Mouse (Mus musculus) gastrocnemius, postnatal 36 days (tissue): ENCODE data around the gene Pmepa1. TPM values are rescaled to one million over a fixed set of nuclear protein-coding genes. Genes with fewer than 3 reads are reported as not detected.

ENCODE experiments used
- DNase-seq, 2 experiments: peaks; one replicate each; pipeline ENCODE4 v3.0.0; 2022
- intact Hi-C: fragments of 180-260 bp; cut with DNase I; formaldehyde crosslinking; loops from one replicate; pipeline ENCODE4 v1.15.1; 2025
- long read RNA-seq, 2 experiments: library from polyadenylated mRNA; stranded (forward); transcript quantifications; one replicate each; pipeline ENCODE4 v2.0.0; 2021
- total RNA-seq, 2 experiments: library from RNA; stranded (reverse); gene quantifications; 2 replicates each; pipeline ENCODE4 v1.2.3; 2021

Gene Pmepa1
- 10 to 100 TPM; 14.7 to 21.8 TPM for total RNA-seq
- long read RNA-seq, experiment 1, full-length matches to known transcripts: 18 of 21 reads
- long read RNA-seq, experiment 1, partial matches to known transcripts: 0 of 21 reads
- long read RNA-seq, experiment 1, other reads (novel, unspliced or antisense): 3 of 21 reads
- long read RNA-seq, experiment 2, full-length matches to known transcripts: 23 of 31 reads
- long read RNA-seq, experiment 2, partial matches to known transcripts: 0 of 31 reads
- long read RNA-seq, experiment 2, other reads (novel, unspliced or antisense): 8 of 31 reads

- intact Hi-C loops: no loop called here
- peak; percentile 81 to 90 for DNase-seq
These were observed at the start of gene Pmepa1 for GRCm38 (mm10) chr2:173276409-173276808. Gene Pmepa1, minus strand, starts transcription at chr2:173276533.

- no peak for DNase-seq
These were observed 45.4 kb upstream of the Pmepa1 start for GRCm38 (mm10) chr2:173321754-173322153.

GRCm38 (mm10) chr2:173321194-173321593, 44.9 kb upstream of the Pmepa1 start:
- no peak for DNase-seq
- intact Hi-C loops: no loop called here

More at GRCm38 (mm10) chr2:173321754-173322153, 45.4 kb upstream of the Pmepa1 start:
- intact Hi-C loops: no loop called here

- no peak for DNase-seq
These were observed 38.0 kb upstream of the Pmepa1 start for GRCm38 (mm10) chr2:173314291-173314690.

GRCm38 (mm10) chr2:173308486-173308885, 32.2 kb upstream of the Pmepa1 start:
- intact Hi-C loops: no loop called here
- peak; percentile 47 to 58 for DNase-seq

More at GRCm38 (mm10) chr2:173314291-173314690, 38.0 kb upstream of the Pmepa1 start:
- intact Hi-C loops: loop anchor here (10.0 kb wide), 1 partner anchor 231 kb away; no protein-coding TSS in a partner anchor

GRCm38 (mm10) chr2:173307984-173308383, 31.7 kb upstream of the Pmepa1 start:
- DNase-seq: no peak
- intact Hi-C loops: no loop called here

GRCm38 (mm10) chr2:173307561-173307960, 31.2 kb upstream of the Pmepa1 start:
- DNase-seq: peak in 1 of 2 experiments; percentile 21
- intact Hi-C loops: no loop called here

GRCm38 (mm10) chr2:173306734-173307525, 30.6 kb upstream of the Pmepa1 start:
- intact Hi-C loops: no loop called here
- peak; percentile 38 to 54 for DNase-seq

- no peak for DNase-seq
- intact Hi-C loops: no loop called here
These were observed 28.7 kb upstream of the Pmepa1 start for GRCm38 (mm10) chr2:173305011-173305410.

GRCm38 (mm10) chr2:173300663-173301630, 24.6 kb upstream of the Pmepa1 start:
- intact Hi-C loops: no loop called here
- DNase-seq: no peak

- intact Hi-C loops: no loop called here
- no peak for DNase-seq
These were observed 20.1 kb upstream of the Pmepa1 start for GRCm38 (mm10) chr2:173296408-173296807.

GRCm38 (mm10) chr2:173293042-173293441, 16.7 kb upstream of the Pmepa1 start:
- DNase-seq: no peak
- intact Hi-C loops: no loop called here

GRCm38 (mm10) chr2:173292551-173292950, 16.2 kb upstream of the Pmepa1 start:
- intact Hi-C loops: no loop called here
- no peak for DNase-seq

- intact Hi-C loops: no loop called here
- no peak for DNase-seq
These were observed 14.6 kb upstream of the Pmepa1 start for GRCm38 (mm10) chr2:173290981-173291380.

- intact Hi-C loops: no loop called here
These were observed 13.6 kb upstream of the Pmepa1 start for GRCm38 (mm10) chr2:173289928-173290327.

GRCm38 (mm10) chr2:173285816-173286538, 9.6 kb upstream of the Pmepa1 start:
- intact Hi-C loops: no loop called here
- DNase-seq: no peak

More at GRCm38 (mm10) chr2:173289928-173290327, 13.6 kb upstream of the Pmepa1 start:
- no peak for DNase-seq

GRCm38 (mm10) chr2:173284771-173285170, 8.4 kb upstream of the Pmepa1 start:
- intact Hi-C loops: no loop called here
- DNase-seq: no peak

- no peak for DNase-seq
- intact Hi-C loops: no loop called here
These were observed 5.9 kb upstream of the Pmepa1 start for GRCm38 (mm10) chr2:173282191-173282590.

- intact Hi-C loops: no loop called here
- peak; percentile 47 to 59 for DNase-seq
These were observed 4.9 kb upstream of the Pmepa1 start for GRCm38 (mm10) chr2:173281021-173281937.
